Mouse (Mus musculus) ZHBTc4 (cell line): ENCODE measurements at regions not wholly inside any gene's neighbourhood (a gene's known extent, or its start where the extent isn't known, plus 50 kb on each side); places are given as distances from the start of the nearest gene placed in this dataset.

Source experiments
- DNase-seq: peaks from one replicate; pipeline ENCODE4 v3.0.0-alpha.2; 2011; ENCODE audit warnings: low read depth, low spot score

DNA sequence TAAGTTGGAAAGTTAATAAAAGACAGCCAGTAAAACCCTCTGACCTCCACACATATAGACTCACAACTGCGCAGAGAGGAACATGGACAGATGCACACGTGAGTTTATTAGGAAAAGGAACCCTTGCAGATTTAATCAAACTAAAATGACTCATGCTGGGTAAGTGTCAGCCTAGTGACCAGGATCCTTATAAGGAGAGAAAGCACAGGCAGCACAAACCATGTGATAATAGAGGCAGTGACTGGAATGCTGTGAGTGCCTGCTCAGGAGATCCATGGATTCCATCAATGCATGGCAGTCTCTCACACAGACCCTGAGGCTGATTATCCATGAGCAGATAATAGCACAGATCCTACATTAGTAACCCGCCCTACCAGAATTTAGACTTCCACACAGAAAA, 162.2 kb upstream of the Mbnl1 start:
- no peak for DNase-seq

DNA sequence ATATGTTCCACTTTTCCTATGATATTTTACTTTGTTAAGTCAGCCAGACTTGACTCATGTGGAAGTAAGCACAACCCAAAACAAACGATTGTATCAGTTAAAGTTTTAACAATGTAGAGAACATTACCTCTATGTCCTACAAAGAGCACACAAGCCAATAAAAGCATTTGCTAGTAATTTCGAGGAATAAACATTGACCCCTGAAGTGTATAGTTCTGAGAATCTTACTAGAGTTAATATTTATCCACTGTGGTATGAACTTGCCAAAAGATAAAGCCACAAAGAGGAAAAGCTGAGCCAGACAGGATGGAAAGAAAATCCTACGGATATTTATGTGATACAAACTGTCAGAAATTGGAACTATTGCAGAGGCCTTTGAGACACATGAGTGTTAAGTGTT, 161.5 kb upstream of the Mbnl1 start:
- no peak for DNase-seq

DNA sequence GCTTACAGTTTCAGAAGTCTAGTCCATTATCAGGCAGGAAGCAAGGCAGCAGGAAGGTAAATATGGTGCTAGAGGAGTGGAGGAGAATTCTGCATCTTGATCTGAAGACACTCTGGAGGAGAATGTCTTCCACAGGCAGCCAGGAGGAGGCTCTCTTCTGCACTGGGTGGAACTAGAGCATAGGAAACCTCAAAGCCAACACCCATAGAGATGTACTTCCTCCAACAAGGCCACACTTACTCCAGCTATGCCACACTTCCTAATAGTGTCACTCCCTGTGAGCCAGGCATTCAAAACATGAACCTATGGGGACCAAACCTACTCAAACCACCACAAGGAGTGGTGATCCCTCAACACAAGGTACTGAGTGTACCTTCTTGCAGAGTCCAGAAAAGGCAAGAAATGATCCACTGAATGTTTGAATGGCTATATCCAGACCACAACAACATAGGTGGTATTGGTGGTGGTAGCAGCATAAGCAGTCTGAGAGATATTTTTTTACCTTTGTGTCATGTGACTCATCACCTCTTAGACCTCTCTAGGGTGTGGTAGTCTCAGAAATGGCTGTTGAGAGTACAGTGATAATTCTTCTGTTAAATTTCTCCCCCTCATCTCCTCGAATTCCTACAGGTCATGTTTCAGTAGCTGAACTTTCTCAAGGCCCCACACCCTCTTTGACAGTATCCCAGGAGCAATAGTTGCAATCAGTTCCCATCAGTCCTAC, 152.3 kb upstream of the Mbnl1 start:
- DNase-seq: no peak

DNA sequence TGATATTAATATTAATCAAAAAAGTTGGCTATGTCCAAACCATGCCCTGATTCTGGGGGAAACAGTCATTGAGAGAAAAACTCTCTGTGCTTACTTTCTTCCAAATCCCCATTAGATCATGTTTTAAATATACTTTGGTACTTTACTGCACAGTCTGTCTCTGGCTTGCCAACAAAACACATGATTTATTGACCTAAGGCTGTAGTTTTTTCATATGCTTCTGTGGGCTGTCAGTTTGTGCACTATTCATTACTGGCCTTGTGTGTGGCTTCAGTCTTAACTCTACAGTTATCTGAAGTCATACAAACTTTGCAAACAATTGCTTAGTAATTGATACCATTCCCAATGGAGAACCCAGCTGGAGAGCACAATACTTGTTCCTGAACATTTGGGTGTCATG, 149.1 kb upstream of the Mbnl1 start:
- no peak for DNase-seq

DNA sequence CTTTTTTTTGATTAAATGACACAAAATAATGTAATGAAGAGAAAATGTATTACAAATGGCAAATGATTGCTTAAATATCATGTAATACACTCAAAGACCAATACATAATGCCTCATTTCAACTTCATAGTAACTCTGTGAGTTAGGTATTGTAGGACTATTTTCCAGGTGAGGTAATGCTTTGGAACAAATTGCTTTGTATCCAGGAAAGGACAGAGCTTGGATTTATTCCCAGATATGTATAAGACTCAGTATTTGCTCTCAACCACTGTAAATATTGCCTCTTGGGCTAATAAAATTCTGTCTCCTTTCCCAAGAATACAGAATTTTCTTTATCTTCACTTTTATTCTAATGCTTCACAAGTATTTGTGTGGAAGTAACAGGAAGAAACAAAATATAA, 148.2 kb upstream of the Mbnl1 start:
- DNase-seq: no peak

DNA sequence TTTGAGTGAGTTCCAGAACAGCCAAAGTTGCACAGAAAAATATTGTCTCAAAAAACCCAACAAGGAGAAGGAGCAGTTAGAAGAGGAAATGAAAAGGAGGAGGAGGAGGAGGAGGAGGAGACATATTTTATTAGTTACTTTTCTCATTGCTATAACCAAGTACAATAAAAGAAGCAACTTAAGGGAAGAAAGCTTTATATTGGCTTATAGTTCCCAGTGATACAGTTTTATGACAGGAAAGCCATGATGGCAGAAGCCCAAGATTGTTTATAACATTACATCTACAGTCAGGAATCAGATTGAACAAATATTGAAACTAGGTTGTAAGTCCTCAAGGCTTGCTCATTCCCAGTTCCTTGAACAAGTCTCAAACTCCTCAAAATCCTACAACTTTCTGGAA, 147.7 kb upstream of the Mbnl1 start:
- no peak for DNase-seq

DNA sequence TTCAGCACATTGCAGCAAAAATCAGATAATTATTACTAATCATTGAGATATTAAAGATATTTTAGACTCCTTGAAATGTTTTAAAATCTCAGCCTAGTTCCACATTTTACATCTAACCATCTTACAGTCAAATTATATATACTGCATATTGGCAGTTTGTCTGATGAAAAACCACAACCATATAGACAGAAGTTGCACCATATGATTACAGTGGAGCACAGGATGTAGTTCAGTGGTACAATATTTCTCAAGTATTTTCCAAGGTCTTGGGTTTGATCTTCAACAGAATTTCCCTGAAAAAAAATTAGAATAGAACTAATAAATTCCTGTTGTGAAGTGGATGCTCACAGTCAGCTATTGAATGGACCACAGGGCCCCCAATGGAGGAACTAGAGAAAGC, 140.2 kb upstream of the Mbnl1 start:
- no peak for DNase-seq

DNA sequence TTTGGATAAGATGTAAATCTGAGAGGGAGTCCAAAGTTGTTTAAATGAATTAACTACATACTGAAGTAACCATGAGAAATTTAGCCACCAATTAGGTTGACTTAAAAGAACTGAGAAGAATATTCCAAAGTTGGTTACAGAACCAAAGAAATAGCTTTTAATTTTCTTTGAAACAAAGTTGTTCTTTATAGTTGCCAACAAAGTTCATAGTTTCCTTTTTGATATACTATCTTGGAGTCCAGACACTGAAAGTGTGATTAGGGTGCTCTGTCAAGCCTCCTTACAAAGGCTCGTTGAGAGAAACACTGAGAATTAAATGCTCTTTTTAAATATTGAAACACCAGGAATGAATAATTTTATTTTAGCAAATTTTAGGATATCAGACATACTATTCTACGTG, 139.0 kb upstream of the Mbnl1 start:
- DNase-seq: no peak

DNA sequence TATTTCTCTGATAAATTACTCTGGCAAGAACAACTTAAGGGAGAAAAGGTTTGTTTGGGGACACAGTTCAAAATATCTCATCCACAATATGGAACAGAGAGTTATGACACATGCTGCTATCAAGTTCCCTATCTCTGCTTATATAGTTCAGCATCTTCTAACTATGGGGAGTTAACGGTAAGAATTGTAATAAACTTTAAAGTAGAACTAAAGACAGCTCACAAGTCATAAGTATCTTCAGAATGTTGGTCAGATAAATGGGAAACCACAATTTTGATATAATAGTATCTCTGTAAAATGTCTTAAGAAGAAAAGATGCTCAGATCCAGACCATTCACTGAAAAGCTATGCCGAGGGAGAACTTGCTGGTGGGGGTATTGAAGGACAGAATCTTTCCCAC, 138.5 kb upstream of the Mbnl1 start:
- no peak for DNase-seq

DNA sequence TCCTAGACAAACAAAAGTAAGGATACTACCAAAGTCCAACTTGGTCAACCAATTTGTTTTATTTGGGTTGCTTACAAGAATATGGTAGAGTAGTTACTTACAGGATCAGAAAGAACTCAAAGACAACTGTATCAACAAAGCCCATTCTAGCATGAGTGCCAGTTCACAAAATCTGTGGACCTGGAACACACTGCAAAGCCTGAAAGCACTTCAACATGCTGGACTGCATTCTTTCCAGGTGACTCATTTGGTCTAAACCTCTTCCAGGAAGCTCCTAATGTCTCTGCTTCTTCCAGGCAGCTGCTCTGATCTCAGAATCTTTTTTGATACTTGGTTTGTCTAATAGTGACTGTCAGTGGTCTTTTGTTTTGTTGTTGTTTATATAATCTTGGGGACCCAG, 126.2 kb upstream of the Mbnl1 start:
- no peak for DNase-seq

DNA sequence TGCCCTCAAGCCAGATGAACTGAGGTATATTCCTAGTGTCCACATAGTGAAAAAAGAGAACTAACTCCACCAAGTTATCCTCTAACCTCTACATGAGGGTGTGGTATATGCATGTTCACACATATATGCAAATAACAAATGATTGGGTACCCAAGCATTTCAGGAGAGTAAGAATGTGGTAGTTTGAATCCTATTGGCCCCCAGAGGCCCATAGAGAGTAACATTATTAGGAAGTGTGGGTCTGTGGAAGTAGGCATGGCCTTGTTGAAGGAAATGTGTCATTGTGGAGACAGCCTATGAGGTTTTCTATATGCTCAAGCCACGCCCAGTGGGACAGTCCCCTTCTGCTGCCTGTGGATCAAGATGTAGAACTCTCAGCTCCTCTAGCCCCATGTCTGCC, 125.6 kb upstream of the Mbnl1 start:
- DNase-seq: no peak

DNA sequence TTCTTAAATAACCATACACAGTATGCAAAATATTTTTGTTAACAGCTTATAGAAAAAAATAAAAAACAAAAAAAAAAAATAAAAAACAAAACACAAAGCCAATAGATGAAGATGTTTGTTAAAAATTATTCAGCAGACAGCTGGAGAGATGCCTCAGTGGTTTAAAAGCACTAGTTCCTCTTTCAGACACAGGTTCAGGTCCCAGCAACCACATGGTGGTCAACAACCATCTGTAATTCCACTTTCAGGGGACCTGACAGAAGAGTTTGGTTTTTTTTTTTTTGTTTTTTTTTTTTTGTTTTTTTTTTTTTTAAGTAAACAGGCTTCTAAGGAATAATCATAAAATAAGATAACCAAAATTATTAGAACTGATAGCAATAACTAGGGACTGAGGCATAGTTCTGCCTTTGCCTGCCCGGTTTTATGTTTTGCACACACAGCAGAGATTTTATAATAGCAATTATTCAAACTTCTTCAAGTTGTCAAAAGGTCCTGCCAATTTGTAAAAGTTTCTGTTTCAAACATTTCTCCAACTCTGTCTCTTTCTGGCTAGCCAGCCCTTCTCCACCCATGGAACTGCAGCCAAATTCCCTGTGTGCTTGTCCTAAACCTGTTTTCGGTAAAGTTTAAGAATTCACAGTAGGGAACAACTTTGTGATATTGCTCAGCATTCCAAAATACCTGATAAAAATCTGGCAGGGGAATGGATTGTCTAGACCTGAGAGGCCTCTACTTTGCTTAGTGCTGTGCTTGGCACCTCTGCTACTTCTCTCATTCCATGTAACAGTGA, 101.3 kb upstream of the Mbnl1 start:
- DNase-seq: no peak

DNA sequence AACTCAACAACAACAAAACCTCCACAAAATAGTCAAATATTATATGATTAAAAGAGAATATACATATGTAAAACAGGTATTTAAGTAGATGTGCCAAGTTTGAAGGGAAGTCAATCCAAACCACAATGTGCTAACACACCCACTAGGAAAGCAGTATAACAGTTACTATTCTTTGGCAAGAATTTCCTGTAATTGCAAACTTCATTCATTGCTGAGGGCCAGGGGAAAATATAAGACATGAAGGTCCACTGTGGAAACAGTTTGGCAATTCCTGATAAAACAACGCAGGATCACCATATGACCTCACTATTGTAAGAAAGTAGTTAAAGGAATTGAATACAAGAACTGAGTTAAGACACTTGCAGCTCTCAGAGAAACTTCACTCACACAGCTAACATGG, 99.0 kb upstream of the Mbnl1 start:
- no peak for DNase-seq

DNA sequence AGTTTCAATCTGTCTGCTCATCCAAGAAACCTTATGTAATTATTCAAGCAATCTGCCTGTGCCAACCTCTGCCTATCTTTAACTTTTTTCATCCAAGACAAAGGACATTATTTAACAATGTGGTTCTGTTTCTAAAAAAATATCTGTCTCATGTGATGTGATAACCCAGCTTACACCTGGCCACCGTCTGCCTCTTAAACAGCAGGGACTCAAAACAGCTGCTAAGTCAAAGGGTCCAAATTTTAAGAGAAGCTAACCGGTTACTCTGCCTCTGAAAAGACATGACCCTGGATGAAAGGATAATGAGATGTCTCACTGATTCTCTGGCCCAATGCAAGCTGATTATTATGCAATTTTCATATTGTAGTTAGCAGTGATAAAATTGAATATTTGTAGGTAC, 84.0 kb upstream of the Mbnl1 start:
- DNase-seq: no peak

DNA sequence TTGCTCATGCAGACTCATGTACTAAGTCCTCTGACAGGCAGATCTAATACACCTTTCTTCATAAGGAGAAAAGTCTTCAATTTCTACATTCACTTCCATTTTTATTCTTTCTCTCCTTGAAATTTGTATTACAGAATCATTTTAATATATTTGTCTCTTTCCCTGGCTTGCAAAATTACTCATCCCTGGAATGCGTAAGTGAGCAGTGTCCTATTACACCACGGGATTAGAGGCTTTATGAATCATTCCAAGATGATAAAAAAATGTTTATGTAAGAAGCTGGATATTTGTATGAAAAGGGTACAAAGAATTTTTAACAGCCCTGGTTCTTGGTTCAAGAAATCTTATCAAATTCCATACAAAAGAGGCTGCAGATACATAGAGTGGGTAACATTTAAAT, 83.6 kb upstream of the Mbnl1 start:
- DNase-seq: no peak

DNA sequence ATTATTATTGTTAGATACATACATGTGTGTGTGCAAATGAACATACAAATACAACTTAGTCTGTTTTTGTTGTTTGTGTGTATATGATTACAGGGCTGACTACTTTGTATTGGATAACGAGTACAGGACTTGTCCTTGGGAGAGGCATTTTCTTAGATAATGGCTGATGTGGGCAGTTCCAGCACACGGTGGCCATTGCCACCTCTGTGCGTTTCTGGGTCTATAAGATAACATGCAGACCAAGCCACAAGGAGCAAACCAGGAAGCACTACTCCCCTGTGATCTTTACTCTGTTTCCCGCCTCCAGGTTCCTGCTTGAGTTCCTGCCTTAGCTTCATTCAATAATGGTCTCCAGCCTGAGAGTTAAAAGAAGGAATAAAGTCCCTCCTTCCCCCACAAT, 77.3 kb upstream of the Mbnl1 start:
- no peak for DNase-seq

DNA sequence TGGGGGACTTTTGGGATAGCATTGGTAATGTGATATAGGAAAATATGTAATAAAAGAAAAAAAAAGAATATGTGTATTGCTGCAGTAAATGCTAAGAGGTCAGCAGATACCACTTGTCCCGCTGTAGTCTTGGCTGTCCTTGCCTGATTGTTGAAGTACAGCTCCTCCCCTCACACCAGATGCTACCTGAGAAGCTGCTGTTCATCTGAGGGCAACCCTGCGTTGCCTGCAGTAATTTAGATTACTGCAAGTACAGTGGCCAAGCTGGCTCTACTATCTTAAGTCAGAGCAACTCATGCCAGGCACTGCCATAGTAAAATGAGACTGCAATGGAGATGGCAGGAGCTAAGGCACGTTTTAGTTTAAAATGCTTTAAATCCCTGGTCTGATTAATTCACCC, 75.7 kb upstream of the Mbnl1 start:
- DNase-seq: no peak

DNA sequence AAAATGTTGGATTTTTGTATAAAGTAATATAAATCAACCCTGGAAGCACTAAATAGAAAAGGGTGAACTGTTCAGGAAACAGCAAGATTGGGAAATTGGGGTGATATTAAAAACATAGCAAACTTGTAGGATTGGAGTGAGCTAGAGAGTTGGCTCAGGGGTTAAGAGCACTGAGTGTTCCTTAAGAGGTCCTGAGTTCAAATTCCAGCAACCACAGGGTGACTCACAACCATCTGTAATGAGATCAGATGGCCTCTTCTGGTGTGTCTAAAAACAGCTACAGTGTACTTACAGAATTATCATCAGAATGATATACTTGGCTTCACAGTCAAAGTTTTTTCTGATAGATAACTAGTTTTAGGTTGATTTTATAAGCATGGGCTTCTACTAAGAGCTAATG, 73.8 kb upstream of the Mbnl1 start:
- no peak for DNase-seq

DNA sequence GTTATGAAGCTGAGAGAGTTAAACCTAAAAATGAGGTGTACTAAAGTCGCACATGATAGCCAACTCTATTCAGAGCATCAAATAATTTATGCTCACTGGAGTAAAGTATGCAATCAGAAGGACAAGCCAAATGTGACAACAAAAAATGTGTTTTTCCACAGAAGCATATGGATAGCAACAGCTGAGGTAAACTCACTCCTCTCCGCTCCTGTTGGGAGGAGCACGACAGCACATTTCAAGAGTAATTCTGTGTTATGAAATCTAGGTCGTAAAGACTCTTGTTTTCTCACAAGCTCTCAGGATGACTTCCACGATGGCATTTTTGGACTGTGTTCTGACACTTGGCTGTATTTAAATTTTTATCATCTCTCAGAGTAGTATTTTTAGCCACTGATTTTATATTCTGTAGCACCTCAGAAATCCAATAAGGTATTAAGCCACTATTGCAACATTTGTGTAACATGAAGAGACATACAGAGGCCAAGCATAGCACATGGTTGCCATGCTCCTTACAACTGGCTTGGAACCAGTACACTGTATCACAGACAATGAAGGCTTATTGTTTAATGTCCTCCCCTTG, 70.3 kb upstream of the Mbnl1 start:
- DNase-seq: no peak

DNA sequence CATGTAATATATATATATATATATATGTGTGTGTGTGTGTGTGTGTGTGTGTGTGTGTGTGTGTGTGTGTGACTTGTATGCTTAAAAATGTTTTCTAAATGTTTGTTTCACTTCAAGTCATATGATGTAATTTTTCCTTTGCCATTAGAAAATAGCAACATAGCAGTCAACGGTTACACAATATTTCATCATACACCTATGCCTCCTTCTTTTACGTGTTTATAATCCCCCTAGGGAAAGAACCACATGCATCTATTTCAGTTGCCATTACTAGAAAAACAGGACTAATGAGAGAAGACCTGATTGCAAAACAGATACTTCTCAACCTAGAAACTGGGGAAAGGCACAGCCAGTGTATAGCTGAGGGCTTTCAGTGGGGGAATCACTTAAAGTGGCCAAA, 65.2 kb upstream of the Mbnl1 start:
- DNase-seq: no peak

DNA sequence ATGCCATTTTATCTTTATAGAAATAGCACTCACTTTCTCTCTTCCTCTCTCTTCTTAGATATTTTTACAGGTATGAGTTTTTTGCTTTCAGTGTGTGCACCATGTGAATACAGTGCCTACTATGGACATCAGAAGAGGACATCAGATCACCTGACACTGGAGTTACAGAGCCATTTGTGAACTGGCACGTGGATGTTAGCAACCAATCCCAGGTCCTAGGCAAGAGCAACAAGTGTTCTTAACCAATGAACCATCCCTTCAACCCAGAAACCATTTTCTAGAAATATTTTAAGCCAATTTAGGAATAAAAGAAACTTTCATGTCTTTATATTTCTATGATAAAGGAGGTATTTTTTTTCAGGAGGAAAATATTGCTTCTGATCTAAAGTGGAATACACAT, 64.7 kb upstream of the Mbnl1 start:
- no peak for DNase-seq

DNA sequence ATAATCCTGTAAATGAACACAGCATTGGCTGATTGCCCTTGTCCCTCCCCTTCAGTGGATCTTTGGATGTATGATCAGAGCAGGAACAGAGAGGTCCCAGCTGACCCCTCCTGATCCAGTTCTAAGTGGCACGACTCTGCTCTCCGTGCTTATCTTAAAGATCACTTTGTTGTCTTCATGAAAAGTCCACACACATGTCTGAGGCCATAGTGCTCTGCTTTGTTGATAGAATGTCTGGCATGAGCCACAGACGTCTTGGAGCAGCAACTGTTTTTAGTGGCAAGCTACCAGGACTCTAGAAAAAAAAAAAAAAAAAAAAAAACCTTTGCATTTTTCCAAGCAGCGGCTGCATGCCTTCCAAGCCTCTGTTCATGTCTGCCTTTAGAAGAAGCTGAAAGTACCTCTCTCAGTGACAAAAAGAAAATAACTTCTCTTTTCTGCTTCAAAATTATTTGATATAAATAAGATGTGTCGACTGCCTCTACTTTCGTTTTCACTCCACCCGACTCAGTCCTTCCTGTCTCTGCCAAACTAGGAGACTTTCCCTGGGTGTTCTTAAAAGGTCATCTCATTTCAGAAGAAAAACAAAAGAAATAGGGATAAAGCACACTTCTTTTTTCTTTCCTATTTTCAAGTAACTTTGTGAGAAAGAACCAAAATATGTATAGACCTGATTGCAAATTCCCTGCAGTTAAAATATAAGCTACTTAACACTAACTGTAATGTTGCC, 63.9 kb upstream of the Mbnl1 start:
- DNase-seq: no peak

DNA sequence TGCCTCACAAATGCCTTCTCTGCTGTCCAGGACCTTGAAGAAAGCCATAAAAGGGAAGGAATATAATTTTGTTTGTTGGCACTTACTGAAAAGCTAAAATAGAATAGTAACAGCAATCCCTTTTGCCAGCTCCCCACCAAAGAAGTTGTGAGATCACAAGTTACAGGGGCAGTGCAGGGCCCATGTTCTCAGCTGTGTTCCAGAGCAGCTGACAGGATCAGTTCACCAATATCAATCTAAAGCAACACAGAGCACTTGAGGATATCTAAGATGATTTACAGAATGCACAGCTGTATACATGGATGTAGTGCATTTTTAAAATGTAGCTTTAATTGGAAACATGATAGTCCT, 63.4 kb upstream of the Mbnl1 start:
- no peak for DNase-seq
